Mouse (Mus musculus): ENCODE results near the gene Gm6356.
"Not testable (repeated sequence)": the region's sequence is repeated elsewhere in the genome, so short reads cannot be mapped to it uniquely, and the experiment has no call there.

Gm6356 gene

DNA sequence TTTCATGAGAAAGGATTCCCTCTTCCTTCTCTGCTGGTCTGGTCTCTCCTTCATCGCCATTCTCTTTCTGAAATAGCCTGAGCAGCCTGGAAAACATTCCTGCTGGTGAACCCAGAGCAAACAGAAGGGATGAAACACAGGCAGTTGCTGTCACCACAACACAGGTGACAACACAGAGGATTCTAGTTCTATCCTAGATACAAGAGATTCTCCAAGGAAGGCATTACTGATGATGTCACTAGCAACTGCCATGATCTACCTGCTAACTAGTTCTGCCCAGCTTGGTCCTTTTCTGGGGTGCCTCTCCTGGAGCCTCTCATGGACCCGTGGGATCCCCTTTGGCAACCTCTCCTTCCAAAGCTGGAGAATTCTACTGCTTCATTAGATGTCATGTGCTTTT lies at the start of gene Gm6356:
Gene Gm6356, minus strand, starts transcription at position 101 of the 400 bp plus-strand sequence.
- not testable (repeated sequence) for DNase-seq (ENCODE audit: extremely low spot score, low spot score)
